Mouse (Mus musculus) forebrain, embryonic 12.5 days (tissue): ENCODE data around the gene Mef2d. TPM values are rescaled to one million over a fixed set of nuclear protein-coding genes. Genes with fewer than 3 reads are reported as not detected.

ENCODE experiments used
- ATAC-seq: fragments of 200-750 bp; cut with Nextera tagmentation; 2 replicates; pipeline ENCODE4 v1.8.0; 2017; ENCODE audit warnings: moderate TSS enrichment; ENCODE audit not compliant: low FRiP score
- H3K27ac ChIP-seq: fragments of 300-500 bp; sonication (generic); 2 replicates; pipeline ENCODE4 v1.5.1; 2016; ENCODE audit warnings: mild to moderate bottlenecking
- H3K27me3 ChIP-seq: fragments of 300-500 bp; sonication (generic); 2 replicates; pipeline ENCODE4 v1.6.1; 2016; ENCODE audit warnings: mild to moderate bottlenecking
- H3K36me3 ChIP-seq: fragments of 300-500 bp; sonication (generic); replicated peaks from 2 replicates; pipeline ENCODE4 v1.6.1; 2016; ENCODE audit warnings: mild to moderate bottlenecking
- H3K4me1 ChIP-seq: fragments of 300-500 bp; sonication (generic); 2 replicates; pipeline ENCODE4 v1.6.1; 2016
- H3K4me2 ChIP-seq: fragments of 300-500 bp; sonication (generic); 2 replicates; pipeline ENCODE4 v1.6.1; 2016; ENCODE audit warnings: mild to moderate bottlenecking, moderate library complexity
- H3K4me3 ChIP-seq: fragments of 300-500 bp; sonication (generic); replicated peaks from 2 replicates; pipeline ENCODE4 v1.5.1; 2016; ENCODE audit warnings: mild to moderate bottlenecking
- H3K9ac ChIP-seq: fragments of 300-500 bp; sonication (generic); 2 replicates; pipeline ENCODE4 v1.6.1; 2016; ENCODE audit warnings: mild to moderate bottlenecking
- H3K9me3 ChIP-seq: fragments of 300-500 bp; sonication (generic); 2 replicates; pipeline ENCODE4 v1.6.1; 2016
- WGBS: fragments of 180-500 bp; shearing (Covaris S2); methylation state at CpG from one replicate; pipeline ENCODE4 v1.1.7; 2016; 5-methylcytosine and 5-hydroxymethylcytosine counted together
- polyA plus RNA-seq: library from polyadenylated mRNA; unstranded; fragments of >200 nt; fragmentation: Nextera tagmentation; extraction: Ambion mirVana; gene quantifications from 2 replicates; pipeline ENCODE4 v1.2.1, GENCODE M21; 2016

The Mef2d gene
- polyA plus RNA-seq, 1 experiment from 2014 or later, result 17.7 TPM

- Histone ChIP-seq H3K9ac (no peak overlapping the region), H3K27me3 (no peaks in the 10 kb centered on the region), H3K36me3 (peaks cover 52% of the 10 kb centered on the region), H3K4me1 (peaks cover 24% of the 10 kb centered on the region), H3K27ac (no peak overlapping the region), H3K4me2 (no peak overlapping the region), H3K9me3 (no peaks in the 10 kb centered on the region), H3K4me3 (no peak overlapping the region)
- no peak for ATAC-seq
These were observed 14.6 kb downstream of the Mef2d start for GRCm38 (mm10) chr3:88156817-88157216.

- H3K9me3 ChIP-seq, result no peaks in the 10 kb centered on the region
- H3K27ac ChIP-seq, result peak overlapping the region; percentile 46; the same call in 1 of the 2 replicates
- H3K9ac ChIP-seq, result no peak overlapping the region
- H3K4me2 ChIP-seq, result 0 out of 2 replicates have a peak overlapping the region, but pooled peaks have one; percentile 17
- 17% methylated on average over 23 of the region's 23 CpGs for WGBS
- peaks cover 12% of the 10 kb centered on the region for H3K4me1 ChIP-seq
- H3K27me3 ChIP-seq, result no peaks in the 10 kb centered on the region
- H3K4me3 ChIP-seq, result no peak overlapping the region
- peaks cover 63% of the 10 kb centered on the region for H3K36me3 ChIP-seq
- ATAC-seq, result peak; percentile 87
These were observed 15.8 kb downstream of the Mef2d start for GRCm38 (mm10) chr3:88157771-88158597.

- Histone ChIP-seq H3K9me3 (no peaks in the 10 kb centered on the region), H3K4me2 (no peak overlapping the region), H3K27me3 (no peaks in the 10 kb centered on the region), H3K9ac (no peak overlapping the region), H3K4me3 (no peak overlapping the region), H3K4me1 (peaks cover 12% of the 10 kb centered on the region), H3K27ac (no peak overlapping the region), H3K36me3 (peaks cover 70% of the 10 kb centered on the region)
- ATAC-seq, result no peak
- WGBS, result 92% methylated on average over 6 of the region's 6 CpGs
These were observed 16.8 kb downstream of the Mef2d start for GRCm38 (mm10) chr3:88158991-88159390.

GRCm38 (mm10) chr3:88160856-88161255, 18.7 kb downstream of the Mef2d start:
- no peaks in the 10 kb centered on the region for H3K9me3 ChIP-seq
- H3K4me2 ChIP-seq, result no peak overlapping the region
- H3K4me3 ChIP-seq, result no peak overlapping the region
- H3K27ac ChIP-seq, result no peak overlapping the region
- H3K9ac ChIP-seq, result no peak overlapping the region
- peaks cover 87% of the 10 kb centered on the region for H3K36me3 ChIP-seq
- WGBS, result 80% methylated on average over 6 of the region's 6 CpGs
- no peak for ATAC-seq
- peaks cover 18% of the 10 kb centered on the region for H3K4me1 ChIP-seq
- no peaks in the 10 kb centered on the region for H3K27me3 ChIP-seq

GRCm38 (mm10) chr3:88162259-88162658, 20.1 kb downstream of the Mef2d start:
- Histone ChIP-seq H3K4me1 (peaks cover 18% of the 10 kb centered on the region), H3K4me2 (no peak overlapping the region), H3K36me3 (peaks cover 82% of the 10 kb centered on the region), H3K4me3 (no peak overlapping the region), H3K27ac (no peak overlapping the region), H3K9me3 (no peaks in the 10 kb centered on the region), H3K27me3 (no peaks in the 10 kb centered on the region), H3K9ac (no peak overlapping the region)
- ATAC-seq, result no peak
- 80% methylated on average over 8 of the region's 8 CpGs for WGBS

- no peak overlapping the region for H3K27ac ChIP-seq
- peaks cover 87% of the 10 kb centered on the region for H3K36me3 ChIP-seq
- H3K4me3 ChIP-seq, result no peak overlapping the region
- peaks cover 14% of the 10 kb centered on the region for H3K4me1 ChIP-seq
- no peaks in the 10 kb centered on the region for H3K27me3 ChIP-seq
- H3K4me2 ChIP-seq, result no peak overlapping the region
- no peaks in the 10 kb centered on the region for H3K9me3 ChIP-seq
- ATAC-seq, result no peak
- H3K9ac ChIP-seq, result no peak overlapping the region
- WGBS, result 64% methylated on average over 4 of the region's 4 CpGs
These were observed 20.6 kb downstream of the Mef2d start for GRCm38 (mm10) chr3:88162811-88163210.

- WGBS, result 57% methylated on average over 3 of the region's 3 CpGs
- peak overlapping the region; percentile 42; the same call in 1 of the 2 replicates for H3K27ac ChIP-seq
- peaks cover 88% of the 10 kb centered on the region for H3K36me3 ChIP-seq
- peak overlapping the region; percentile 17; the same call in 1 of the 2 replicates for H3K9ac ChIP-seq
- no peak overlapping the region for H3K4me3 ChIP-seq
- ATAC-seq, result no peak
- H3K4me2 ChIP-seq, result no peak overlapping the region
- no peaks in the 10 kb centered on the region for H3K27me3 ChIP-seq
- no peaks in the 10 kb centered on the region for H3K9me3 ChIP-seq
- H3K4me1 ChIP-seq, result peaks cover 9% of the 10 kb centered on the region; the same call in 1 of the 2 replicates
These were observed 21.7 kb downstream of the Mef2d start for GRCm38 (mm10) chr3:88163847-88164246.

GRCm38 (mm10) chr3:88164263-88164662, 22.1 kb downstream of the Mef2d start:
- peaks cover 9% of the 10 kb centered on the region; the same call in 1 of the 2 replicates for H3K4me1 ChIP-seq
- H3K27me3 ChIP-seq, result no peaks in the 10 kb centered on the region
- H3K36me3 ChIP-seq, result peaks cover 88% of the 10 kb centered on the region
- peak overlapping the region; percentile 42; the same call in 1 of the 2 replicates for H3K27ac ChIP-seq
- peak overlapping the region; percentile 17; the same call in 1 of the 2 replicates for H3K9ac ChIP-seq
- no peaks in the 10 kb centered on the region for H3K9me3 ChIP-seq
- 32% methylated on average over 3 of the region's 3 CpGs for WGBS
- ATAC-seq, result no peak
- no peak overlapping the region for H3K4me2 ChIP-seq
- no peak overlapping the region for H3K4me3 ChIP-seq

- Histone ChIP-seq H3K9ac (no peak overlapping the region), H3K27ac (no peak overlapping the region), H3K4me3 (no peak overlapping the region), H3K27me3 (no peaks in the 10 kb centered on the region), H3K4me2 (no peak overlapping the region), H3K36me3 (peaks cover 90% of the 10 kb centered on the region), H3K4me1 (peaks cover 9% of the 10 kb centered on the region; the same call in 1 of the 2 replicates), H3K9me3 (no peaks in the 10 kb centered on the region)
- WGBS, result 93% methylated on average over 5 of the region's 5 CpGs
- ATAC-seq, result no peak
These were observed 23.9 kb downstream of the Mef2d start for GRCm38 (mm10) chr3:88166056-88166455.

- Histone ChIP-seq H3K9ac (no peak overlapping the region), H3K9me3 (no peaks in the 10 kb centered on the region), H3K36me3 (peaks cover 66% of the 10 kb centered on the region), H3K4me1 (no peaks in the 10 kb centered on the region), H3K4me3 (no peak overlapping the region), H3K27me3 (no peaks in the 10 kb centered on the region), H3K27ac (no peak overlapping the region), H3K4me2 (no peak overlapping the region)
- ATAC-seq, result no peak
- 89% methylated on average over 5 of the region's 5 CpGs for WGBS
These were observed 28.2 kb downstream of the Mef2d start for GRCm38 (mm10) chr3:88170361-88170760.

- no peak overlapping the region for H3K27ac ChIP-seq
- no peaks in the 10 kb centered on the region for H3K27me3 ChIP-seq
- H3K4me2 ChIP-seq, result no peak overlapping the region
- no peaks in the 10 kb centered on the region for H3K9me3 ChIP-seq
- H3K4me1 ChIP-seq, result peaks cover 7% of the 10 kb centered on the region
- no peak for ATAC-seq
- H3K4me3 ChIP-seq, result no peak overlapping the region
- H3K9ac ChIP-seq, result no peak overlapping the region
- peaks cover 52% of the 10 kb centered on the region for H3K36me3 ChIP-seq
- WGBS, result 91% methylated on average over 3 of the region's 3 CpGs
These were observed 30.3 kb downstream of the Mef2d start for GRCm38 (mm10) chr3:88172440-88172839.

- Histone ChIP-seq H3K9ac (no peak overlapping the region), H3K4me2 (no peak overlapping the region), H3K4me1 (peaks cover 7% of the 10 kb centered on the region), H3K27me3 (no peaks in the 10 kb centered on the region), H3K27ac (no peak overlapping the region), H3K9me3 (no peaks in the 10 kb centered on the region), H3K4me3 (no peak overlapping the region), H3K36me3 (peaks cover 43% of the 10 kb centered on the region)
- 50% methylated on average over 3 of the region's 3 CpGs for WGBS
- no peak for ATAC-seq
These were observed 31.2 kb downstream of the Mef2d start for GRCm38 (mm10) chr3:88173375-88173774.

- H3K4me1 ChIP-seq, result peaks cover 7% of the 10 kb centered on the region
- no peak overlapping the region for H3K27ac ChIP-seq
- 95% methylated on average over 2 of the region's 2 CpGs for WGBS
- H3K9me3 ChIP-seq, result no peaks in the 10 kb centered on the region
- no peaks in the 10 kb centered on the region for H3K27me3 ChIP-seq
- no peak for ATAC-seq
- H3K4me2 ChIP-seq, result no peak overlapping the region
- H3K36me3 ChIP-seq, result peaks cover 28% of the 10 kb centered on the region
- H3K9ac ChIP-seq, result no peak overlapping the region
- no peak overlapping the region for H3K4me3 ChIP-seq
These were observed 32.7 kb downstream of the Mef2d start for GRCm38 (mm10) chr3:88174894-88175293.
